Mouse (Mus musculus) intestine, embryonic 15.5 days (tissue): ENCODE data around the gene Cpeb3. TPM values are rescaled to one million over a fixed set of nuclear protein-coding genes. Genes with fewer than 3 reads are reported as not detected.
A peak's percentile ranks its signal among the peaks of the same experiment; 100 is the strongest.

Source experiments
- ATAC-seq: fragments of 200-750 bp; cut with Nextera tagmentation; 2 replicates; pipeline ENCODE4 v1.8.0; 2017; ENCODE audit warnings: moderate TSS enrichment, moderate library complexity
- H3K27ac ChIP-seq: fragments of 300-500 bp; sonication (generic); 2 replicates; pipeline ENCODE4 v1.5.1; 2015; ENCODE audit warnings: mild to moderate bottlenecking, inconsistent platforms
- H3K27me3 ChIP-seq: fragments of 300-500 bp; sonication (generic); replicated peaks from 2 replicates; pipeline ENCODE4 v1.6.1; 2015; ENCODE audit warnings: inconsistent platforms
- H3K36me3 ChIP-seq: fragments of 300-500 bp; sonication (generic); 2 replicates; pipeline ENCODE4 v1.6.1; 2015; ENCODE audit warnings: inconsistent platforms
- H3K4me1 ChIP-seq: fragments of 300-500 bp; sonication (generic); replicated peaks from 2 replicates; pipeline ENCODE4 v1.6.1; 2015; ENCODE audit warnings: inconsistent platforms
- H3K4me2 ChIP-seq: fragments of 300-500 bp; sonication (generic); replicated peaks from 2 replicates; pipeline ENCODE4 v1.6.1; 2015; ENCODE audit warnings: mild to moderate bottlenecking, inconsistent platforms
- H3K4me3 ChIP-seq: fragments of 300-500 bp; sonication (generic); replicated peaks from 2 replicates; pipeline ENCODE4 v1.5.1; 2015; ENCODE audit warnings: inconsistent platforms
- H3K9ac ChIP-seq: fragments of 300-500 bp; sonication (generic); 2 replicates; pipeline ENCODE4 v1.6.1; 2015; ENCODE audit warnings: inconsistent platforms
- H3K9me3 ChIP-seq: fragments of 300-500 bp; sonication (generic); 2 replicates; pipeline ENCODE4 v1.6.1; 2016; ENCODE audit warnings: inconsistent platforms
- WGBS: fragments of 180-500 bp; shearing (Covaris S2); methylation state at CpG from one replicate; pipeline ENCODE4 v1.1.7; 2015; 5-methylcytosine and 5-hydroxymethylcytosine counted together
- polyA plus RNA-seq: library from polyadenylated mRNA; unstranded; fragments of >200 nt; fragmentation: Nextera tagmentation; extraction: Ambion mirVana; gene quantifications from 2 replicates; pipeline ENCODE4 v1.2.1, GENCODE M21; 2015

Gene Cpeb3
- polyA plus RNA-seq: 0.85 and 1.0 TPM in 2 replicates

DNA sequence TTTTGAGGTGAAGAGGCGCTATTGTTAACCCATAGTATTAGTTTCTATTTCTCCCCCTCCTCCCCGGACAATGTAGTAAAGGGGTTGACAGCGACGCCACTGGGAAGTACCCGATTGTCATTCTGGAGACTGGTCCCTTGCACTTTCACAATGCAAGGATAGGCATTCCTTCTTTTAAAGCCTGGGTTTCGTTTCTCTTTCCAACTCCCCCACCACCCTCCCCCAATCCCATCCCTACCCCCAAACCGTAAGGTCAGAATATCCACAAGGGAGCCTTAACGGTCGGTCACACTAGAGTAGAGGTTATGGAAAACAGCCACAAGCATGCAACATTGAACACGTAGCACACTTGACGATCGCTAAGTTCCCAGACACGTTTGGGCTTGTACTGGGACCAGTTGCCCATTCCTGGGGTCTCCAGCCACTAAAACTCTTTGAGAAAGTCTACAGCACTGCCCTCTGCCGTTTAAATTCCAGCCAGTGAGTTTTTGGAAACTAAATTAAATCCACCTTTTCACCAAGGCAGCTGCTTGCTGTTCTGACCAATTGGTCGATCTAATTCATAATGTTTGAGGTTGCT is at the start of gene Cpeb3:
Cpeb3 (minus strand) TSS at position 426 of the 580 bp plus-strand sequence.
- H3K36me3 ChIP-seq: 0 out of 2 replicates have a peak, but pooled peaks cover 7% of the 10 kb centered on the region
- H3K4me1 ChIP-seq: peaks cover 11% of the 10 kb centered on the region; the same call in 1 of the 2 replicates
- peak within 1 kb of the TSS; percentile 91 for H3K4me2 ChIP-seq
- peak within 1 kb of the TSS; percentile 97 for H3K9ac ChIP-seq
- H3K27me3 ChIP-seq: no peaks in the 10 kb centered on the region
- H3K9me3 ChIP-seq: no peaks in the 10 kb centered on the region
- under 1% methylated on average over 15 of the region's 15 CpGs for WGBS
- ATAC-seq: peak; percentile 14; the same call in 1 of the 2 replicates
- H3K27ac ChIP-seq: peak within 1 kb of the TSS; percentile 81
- H3K4me3 ChIP-seq: peak within 1 kb of the TSS; percentile 99

- Histone ChIP-seq H3K4me3 (no peak overlapping the region), H3K4me2 (no peak overlapping the region), H3K36me3 (no peaks in the 10 kb centered on the region), H3K9me3 (no peaks in the 10 kb centered on the region), H3K27ac (no peak overlapping the region), H3K27me3 (no peaks in the 10 kb centered on the region), H3K9ac (no peak overlapping the region), H3K4me1 (no peaks in the 10 kb centered on the region)
- no peak for ATAC-seq
- WGBS: 87% methylated on average over 9 of the region's 9 CpGs
Measured at GRCm38 (mm10) chr19:37255321-37255720, 46.9 kb upstream of the Cpeb3 start.

GRCm38 (mm10) chr19:37252104-37252503 is 43.7 kb upstream of the Cpeb3 start:
- Histone ChIP-seq H3K27me3 (no peaks in the 10 kb centered on the region), H3K9me3 (no peaks in the 10 kb centered on the region), H3K36me3 (no peaks in the 10 kb centered on the region), H3K4me2 (no peak overlapping the region), H3K27ac (no peak overlapping the region), H3K4me3 (no peak overlapping the region), H3K9ac (no peak overlapping the region), H3K4me1 (no peaks in the 10 kb centered on the region)
- no peak for ATAC-seq
- 66% methylated on average over 6 of the region's 6 CpGs for WGBS

DNA sequence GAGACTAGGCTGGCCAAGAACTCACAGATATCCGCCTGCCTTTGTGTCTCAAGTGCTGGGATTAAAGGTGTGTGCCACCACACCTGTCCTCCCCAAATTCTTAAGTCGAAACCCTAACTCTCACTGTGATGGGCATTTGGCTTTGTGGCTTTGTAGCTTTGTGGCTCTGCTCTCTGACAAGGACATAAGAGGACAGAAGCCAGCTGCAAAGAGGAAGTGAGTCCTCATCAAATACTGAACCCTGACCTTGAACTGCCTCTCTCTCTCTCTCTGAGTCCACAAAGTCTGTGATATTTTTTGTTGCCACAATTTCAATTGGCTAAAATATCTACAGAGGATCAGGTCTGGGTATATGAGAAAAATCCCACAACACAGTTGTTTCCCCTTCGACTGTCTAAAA is 39.8 kb upstream of the Cpeb3 start:
- Histone ChIP-seq H3K9ac (no peak overlapping the region), H3K27ac (no peak overlapping the region), H3K9me3 (no peaks in the 10 kb centered on the region), H3K4me1 (no peaks in the 10 kb centered on the region), H3K4me2 (no peak overlapping the region), H3K4me3 (no peak overlapping the region), H3K27me3 (no peaks in the 10 kb centered on the region), H3K36me3 (no peaks in the 10 kb centered on the region)
- no peak for ATAC-seq
- WGBS: 71% methylated on average over 3 of the region's 3 CpGs

GRCm38 (mm10) chr19:37246859-37247258 is 38.5 kb upstream of the Cpeb3 start:
- Histone ChIP-seq H3K27ac (no peak overlapping the region), H3K4me2 (no peak overlapping the region), H3K9ac (no peak overlapping the region), H3K9me3 (no peaks in the 10 kb centered on the region), H3K36me3 (no peaks in the 10 kb centered on the region), H3K4me3 (no peak overlapping the region), H3K4me1 (no peaks in the 10 kb centered on the region), H3K27me3 (no peaks in the 10 kb centered on the region)
- ATAC-seq: no peak
- WGBS: 35% methylated on average over 3 of the region's 3 CpGs

- Histone ChIP-seq H3K9ac (no peak overlapping the region), H3K27me3 (no peaks in the 10 kb centered on the region)
- WGBS: 26% methylated on average over 2 of the region's 2 CpGs
Measured at GRCm38 (mm10) chr19:37242707-37243106, 34.3 kb upstream of the Cpeb3 start.

GRCm38 (mm10) chr19:37241201-37241600 is 32.8 kb upstream of the Cpeb3 start:
- H3K4me1 ChIP-seq: no peaks in the 10 kb centered on the region
- H3K9ac ChIP-seq: no peak overlapping the region
- no peak overlapping the region for H3K4me2 ChIP-seq
- no peaks in the 10 kb centered on the region for H3K36me3 ChIP-seq
- 70% methylated on average over 5 of the region's 5 CpGs for WGBS
- no peak overlapping the region for H3K4me3 ChIP-seq
- no peak for ATAC-seq
- H3K27me3 ChIP-seq: no peaks in the 10 kb centered on the region
- H3K27ac ChIP-seq: no peak overlapping the region
- H3K9me3 ChIP-seq: no peaks in the 10 kb centered on the region

More at GRCm38 (mm10) chr19:37242707-37243106, 34.3 kb upstream of the Cpeb3 start:
- no peak overlapping the region for H3K4me3 ChIP-seq
- H3K4me2 ChIP-seq: no peak overlapping the region
- H3K27ac ChIP-seq: no peak overlapping the region
- no peaks in the 10 kb centered on the region for H3K4me1 ChIP-seq
- ATAC-seq: no peak
- no peaks in the 10 kb centered on the region for H3K9me3 ChIP-seq
- H3K36me3 ChIP-seq: no peaks in the 10 kb centered on the region

GRCm38 (mm10) chr19:37239096-37239495 is 30.7 kb upstream of the Cpeb3 start:
- no peaks in the 10 kb centered on the region for H3K9me3 ChIP-seq
- no peak for ATAC-seq
- H3K4me2 ChIP-seq: no peak overlapping the region
- no peak overlapping the region for H3K27ac ChIP-seq
- 23% methylated on average over 4 of the region's 4 CpGs for whole genome bisulfite sequencing
- H3K27me3 ChIP-seq: peaks cover 11% of the 10 kb centered on the region
- H3K9ac ChIP-seq: no peak overlapping the region
- no peak overlapping the region for H3K4me3 ChIP-seq
- H3K36me3 ChIP-seq: no peaks in the 10 kb centered on the region
- 0 out of 2 replicates have a peak, but pooled peaks cover 4% of the 10 kb centered on the region for H3K4me1 ChIP-seq

GRCm38 (mm10) chr19:37238651-37239050 is 30.2 kb upstream of the Cpeb3 start:
- ATAC-seq: no peak
- no peak overlapping the region for H3K4me3 ChIP-seq

DNA sequence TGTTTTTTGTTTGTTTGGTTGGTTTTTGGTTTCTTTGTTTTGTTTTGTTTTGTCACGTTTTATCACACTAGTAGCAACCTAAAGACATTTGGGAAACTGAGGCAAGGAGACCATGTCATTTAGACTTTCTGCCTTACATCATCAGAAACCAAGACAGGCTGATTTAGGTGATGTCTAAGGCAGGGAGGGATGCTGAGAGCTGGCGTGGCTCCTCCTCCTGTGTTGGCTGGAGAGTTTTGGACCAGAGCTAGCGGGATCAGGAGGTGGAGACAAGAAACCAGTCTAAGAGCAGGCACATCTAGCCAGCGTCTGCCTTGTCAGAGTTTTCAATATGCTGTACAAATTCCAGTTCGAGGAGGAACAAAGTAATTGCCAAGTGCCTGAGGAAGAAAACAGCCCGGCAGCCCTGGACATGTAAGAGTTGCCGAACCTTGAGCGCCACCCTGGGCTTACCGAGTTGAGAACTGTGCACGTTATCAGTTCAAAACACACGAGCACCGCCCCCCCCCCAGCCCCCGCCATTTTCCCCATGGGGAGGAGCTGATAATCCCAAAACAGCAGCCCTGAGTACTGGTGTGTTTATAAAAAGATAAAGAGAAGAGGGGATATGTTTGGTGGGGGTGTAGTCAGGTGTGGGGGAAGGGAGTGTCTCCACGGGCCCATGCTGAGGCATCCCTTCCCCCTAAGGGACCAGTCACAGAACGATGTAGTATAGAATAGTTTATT is 29.5 kb upstream of the Cpeb3 start:
- H3K9me3 ChIP-seq: no peaks in the 10 kb centered on the region
- H3K36me3 ChIP-seq: no peaks in the 10 kb centered on the region
- no peak overlapping the region for H3K27ac ChIP-seq
- 6% methylated on average over 15 of the region's 15 CpGs for WGBS
- H3K4me1 ChIP-seq: 0 out of 2 replicates have a peak, but pooled peaks cover 5% of the 10 kb centered on the region
- no peak overlapping the region for H3K9ac ChIP-seq
- ATAC-seq: peak; percentile 78
- H3K4me3 ChIP-seq: no peak overlapping the region
- H3K4me2 ChIP-seq: no peak overlapping the region
- H3K27me3 ChIP-seq: peaks cover 17% of the 10 kb centered on the region

More at GRCm38 (mm10) chr19:37238651-37239050, 30.2 kb upstream of the Cpeb3 start:
- no peaks in the 10 kb centered on the region for H3K9me3 ChIP-seq
- H3K9ac ChIP-seq: no peak overlapping the region
- 20% methylated on average over 7 of the region's 7 CpGs for WGBS
- H3K27ac ChIP-seq: no peak overlapping the region
- 0 out of 2 replicates have a peak, but pooled peaks cover 5% of the 10 kb centered on the region for H3K4me1 ChIP-seq
- no peaks in the 10 kb centered on the region for H3K36me3 ChIP-seq
- no peak overlapping the region for H3K4me2 ChIP-seq
- H3K27me3 ChIP-seq: peaks cover 15% of the 10 kb centered on the region

GRCm38 (mm10) chr19:37237306-37237705 is 28.9 kb upstream of the Cpeb3 start:
- Histone ChIP-seq H3K4me3 (no peak overlapping the region), H3K27me3 (peaks cover 17% of the 10 kb centered on the region), H3K4me2 (no peak overlapping the region), H3K4me1 (0 out of 2 replicates have a peak, but pooled peaks cover 5% of the 10 kb centered on the region), H3K36me3 (no peaks in the 10 kb centered on the region), H3K9ac (no peak overlapping the region), H3K27ac (no peak overlapping the region), H3K9me3 (no peaks in the 10 kb centered on the region)
- 53% methylated on average over 5 of the region's 5 CpGs for WGBS
- ATAC-seq: no peak

GRCm38 (mm10) chr19:37235818-37236217 is 27.4 kb upstream of the Cpeb3 start:
- Histone ChIP-seq H3K4me3 (no peak overlapping the region), H3K9me3 (no peaks in the 10 kb centered on the region), H3K9ac (no peak overlapping the region), H3K27ac (no peak overlapping the region), H3K36me3 (no peaks in the 10 kb centered on the region), H3K4me1 (0 out of 2 replicates have a peak, but pooled peaks cover 5% of the 10 kb centered on the region), H3K27me3 (peaks cover 17% of the 10 kb centered on the region), H3K4me2 (no peak overlapping the region)
- WGBS: 53% methylated on average over 8 of the region's 8 CpGs
- no peak for ATAC-seq
